Mouse (Mus musculus) CD4-positive, CD25-positive, alpha-beta regulatory T cell, adult 9 weeks (primary cell): ENCODE measurements around the gene Pou2f2. TPM values are rescaled to one million over a fixed set of nuclear protein-coding genes. Genes with fewer than 3 reads are reported as not detected.

Source experiments
- polyA plus RNA-seq: library from polyadenylated mRNA; unstranded; fragments of 100-300 nt; shearing (Covaris generic); gene quantifications from one replicate; pipeline ENCODE4 v1.2.1, GENCODE M21; 2017

The Pou2f2 gene
- polyA plus RNA-seq: 124 TPM

DNA sequence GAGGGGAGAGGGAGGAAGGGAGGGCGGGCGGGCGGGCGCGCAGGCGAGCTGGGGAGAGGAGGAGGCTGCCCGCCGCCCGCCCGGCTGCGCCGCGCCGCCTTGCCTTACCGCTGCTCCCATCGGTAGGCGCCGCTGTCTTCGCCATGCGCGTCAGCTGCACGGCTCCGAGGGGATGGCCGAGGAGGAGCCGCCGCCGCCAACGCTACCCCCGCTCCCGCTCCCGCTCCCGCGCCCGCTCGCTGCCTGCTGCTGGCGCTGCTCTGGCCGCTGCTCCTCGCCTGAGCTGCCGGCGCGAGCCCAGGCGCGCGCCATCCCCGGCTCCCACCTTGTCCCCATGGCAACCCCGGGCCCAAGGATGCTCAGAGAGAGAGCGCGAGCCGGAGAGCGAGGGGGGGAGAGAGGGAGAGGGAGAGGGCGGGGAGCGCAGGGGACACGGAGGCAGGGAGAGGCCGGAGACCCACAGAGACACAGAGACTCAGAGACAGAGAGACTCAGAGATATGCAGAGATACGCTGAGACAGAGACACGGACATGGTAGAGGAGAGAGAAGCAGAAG is at the start of gene Pou2f2:
Pou2f2 (minus strand) TSS at position 121 of the 556 bp plus-strand sequence.

DNA sequence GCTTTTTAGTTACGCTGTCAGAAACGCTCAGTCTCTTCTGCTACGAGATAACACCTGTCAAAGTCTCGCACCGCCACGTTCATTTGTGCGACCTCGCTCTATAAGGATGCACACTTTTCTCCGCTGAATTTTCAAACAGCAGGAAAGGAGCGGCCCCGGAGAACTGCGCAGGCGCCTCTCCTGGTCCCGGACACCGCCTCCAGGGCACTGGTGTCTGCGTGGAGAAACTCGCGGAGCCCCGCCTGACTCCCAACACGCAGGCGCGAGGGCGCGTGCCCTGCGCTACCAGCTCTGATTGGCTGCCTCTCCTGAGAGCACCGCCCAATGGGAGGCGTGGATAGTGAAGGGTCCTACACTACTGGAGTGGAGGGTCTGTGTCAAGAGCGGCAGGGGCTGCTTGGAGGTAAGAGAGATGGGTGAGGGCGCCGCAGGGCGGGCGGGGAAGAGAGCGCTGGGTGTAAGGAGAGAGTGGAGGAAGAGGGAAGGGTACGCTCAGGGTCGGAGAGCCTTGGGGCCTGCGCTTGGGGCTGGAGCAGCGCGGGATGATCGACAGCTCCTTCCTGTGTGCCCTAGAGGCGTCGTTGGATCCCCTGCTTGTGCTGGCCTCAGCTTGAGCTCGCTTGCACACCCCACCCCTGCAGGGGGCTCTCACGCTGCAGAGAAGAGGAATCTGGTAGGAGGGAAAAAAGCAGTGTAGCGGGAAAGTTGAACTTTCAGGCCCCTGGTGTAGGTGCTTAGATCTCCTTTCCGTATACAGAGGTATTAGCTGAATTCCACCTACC is 41.8 kb upstream of the Pou2f2 start, which contains the start of gene Zfp526:
Zfp526 (plus strand) TSS at position 324 of the 782 bp plus-strand sequence.

DNA sequence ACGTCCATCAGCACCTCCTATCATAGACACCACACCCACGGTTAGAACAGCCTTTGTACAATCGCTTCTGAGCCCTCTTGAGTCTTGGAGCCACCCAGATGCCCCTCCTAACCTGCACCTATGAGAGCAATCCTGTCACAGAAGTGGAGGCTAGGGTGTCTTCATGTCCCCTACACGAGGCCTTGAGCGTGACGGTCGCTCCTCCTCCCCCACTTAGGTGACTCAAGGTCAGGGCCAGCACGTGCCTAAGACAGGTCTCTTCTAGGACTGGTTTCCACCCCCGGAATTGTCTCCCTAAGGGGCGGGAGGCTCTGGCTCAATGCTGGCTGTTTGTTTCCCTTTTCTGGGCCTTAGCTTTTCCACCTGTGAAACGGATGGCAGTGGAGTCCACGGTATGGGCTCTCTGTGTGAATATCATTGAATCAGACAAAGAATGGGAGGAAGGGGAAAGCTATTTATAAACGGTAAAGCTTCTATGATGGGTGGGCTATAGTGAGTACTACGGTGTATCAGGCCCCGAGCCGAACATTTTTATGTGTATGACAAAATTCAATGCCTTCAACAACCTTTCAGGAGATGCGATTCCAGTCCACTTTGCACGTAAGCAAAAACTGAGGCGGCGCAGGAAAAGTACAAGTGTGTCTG is 41.1 kb upstream of the Pou2f2 start, which contains the start of gene Dedd2:
Dedd2 (minus strand) TSS at position 159 of the 645 bp plus-strand sequence.

DNA sequence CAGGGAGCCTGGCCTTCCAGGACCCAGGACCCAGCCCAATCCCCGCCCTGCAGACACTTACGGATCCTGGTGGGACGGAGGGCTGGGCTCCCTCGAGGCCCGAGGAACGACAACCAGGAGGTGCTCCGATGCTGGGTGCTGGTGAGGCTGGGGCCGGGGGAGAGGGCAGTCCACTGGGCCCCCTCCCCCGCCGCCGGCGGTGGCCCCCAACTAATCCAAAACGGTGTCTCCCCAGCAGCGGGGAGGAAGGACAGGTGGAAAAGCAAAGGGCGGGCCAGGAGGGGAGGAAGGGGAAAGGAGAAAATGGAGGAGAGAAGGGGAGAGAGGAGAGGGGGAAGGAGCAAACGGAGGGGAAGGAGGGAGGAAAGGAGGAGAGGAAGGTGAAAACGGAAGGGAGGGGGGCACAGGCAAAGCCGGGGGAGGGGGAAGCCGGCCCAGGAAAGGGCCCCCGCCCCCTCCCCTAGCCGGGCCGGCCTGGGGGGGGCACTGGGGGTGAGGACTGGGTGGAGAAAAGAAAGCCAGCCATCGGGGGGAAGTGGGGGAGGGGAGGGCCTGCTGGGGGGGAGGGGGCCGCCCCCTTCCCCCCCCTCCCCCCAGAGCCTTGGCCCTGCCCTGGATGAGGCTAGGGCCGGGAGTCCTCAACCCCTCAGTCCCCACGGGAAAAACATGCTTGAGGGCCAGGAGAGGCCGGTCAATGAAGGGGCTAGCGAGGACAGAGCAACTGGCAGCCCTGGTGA is 107.4 kb downstream of the Pou2f2 start, which contains the start of the genes Grik5 and Zfp574:
Grik5 (minus strand) TSS at position 368 of the 737 bp plus-strand sequence.
Zfp574 (plus strand) TSS at position 589 of the 737 bp plus-strand sequence.

Other genes starting within 250 kb of the Pou2f2 start
- gene Gm4881, start 235.2 kb downstream of the Pou2f2 start, polyA plus RNA-seq: not detected
- gene Rabac1, start 207.0 kb downstream of the Pou2f2 start, polyA plus RNA-seq: 801 TPM
- 4.7 TPM for gene Atp1a3, start 173.8 kb downstream of the Pou2f2 start, polyA plus RNA-seq
- 4.4 TPM for gene Grik5, start 107.4 kb downstream of the Pou2f2 start, polyA plus RNA-seq
- gene Zfp574, start 107.2 kb downstream of the Pou2f2 start, polyA plus RNA-seq: 22.0 TPM
- gene Dedd2, start 40.9 kb upstream of the Pou2f2 start, polyA plus RNA-seq: 45.4 TPM
- 4.5 TPM for gene Zfp526, start 41.7 kb upstream of the Pou2f2 start, polyA plus RNA-seq
- 6.8 TPM for gene Gsk3a, start 58.1 kb upstream of the Pou2f2 start, polyA plus RNA-seq
- gene Erf, start 71.0 kb upstream of the Pou2f2 start, polyA plus RNA-seq: 1.1 TPM
- gene Cic, start 88.0 kb upstream of the Pou2f2 start, polyA plus RNA-seq: 40.8 TPM
- gene Pafah1b3, start 118.3 kb upstream of the Pou2f2 start, polyA plus RNA-seq: 46.0 TPM
- not detected for gene Prr19, start 121.7 kb upstream of the Pou2f2 start, polyA plus RNA-seq
- not detected for gene Tmem145, start 126.4 kb upstream of the Pou2f2 start, polyA plus RNA-seq
- gene Megf8, start 137.4 kb upstream of the Pou2f2 start, polyA plus RNA-seq: 0.22 TPM
- not detected for gene Cnfn, start 190.0 kb upstream of the Pou2f2 start, polyA plus RNA-seq
- 17.7 TPM for gene Lipe, start 219.0 kb upstream of the Pou2f2 start, polyA plus RNA-seq
- 0.62 TPM for gene Cxcl17, start 233.2 kb upstream of the Pou2f2 start, polyA plus RNA-seq